Mouse (Mus musculus) CD4-positive, CD25-positive, alpha-beta regulatory T cell, adult 2 months (primary cell): ENCODE measurements at regions not wholly inside any gene's neighbourhood (a gene's known extent, or its start where the extent isn't known, plus 50 kb on each side); places are given as distances from the start of the nearest gene placed in this dataset.

ENCODE experiments used
- DNase-seq: peaks from one replicate; pipeline ENCODE4 v3.0.0-alpha.2; 2012; ENCODE audit warnings: low read depth, low spot score

- DNase-seq, result no peak
Observed at GRCm38 (mm10) chr16:45033268-45033667, 59.9 kb upstream of the Ccdc80 start.

- no peak for DNase-seq
Observed at GRCm38 (mm10) chr16:45034401-45034800, 58.8 kb upstream of the Ccdc80 start.

GRCm38 (mm10) chr16:45036806-45037520 is 56.2 kb upstream of the Ccdc80 start:
- no peak for DNase-seq

- no peak for DNase-seq
Observed at GRCm38 (mm10) chr16:45037521-45037888, 55.7 kb upstream of the Ccdc80 start.

- peak; percentile 37 for DNase-seq
Observed at GRCm38 (mm10) chr16:45038261-45039036, 54.8 kb upstream of the Ccdc80 start.
